Mouse (Mus musculus) embryonic fibroblast, embryonic 13.5 days (primary cell): Measurements from ENCODE around the gene Fbxw4.

Source experiments
- CTCF ChIP-seq: IDR thresholded peaks from 2 replicates; pipeline ENCODE4 v1.5.1; 2011; ENCODE audit warnings: mild to moderate bottlenecking, control low read depth, low read length, moderate library complexity, borderline replicate concordance; ENCODE audit not compliant: insufficient read depth
- POLR2A ChIP-seq: IDR thresholded peaks from 2 replicates; pipeline ENCODE4 v1.6.1; 2011; ENCODE audit warnings: low read depth, mild to moderate bottlenecking, control low read depth, low read length, moderate library complexity

DNA sequence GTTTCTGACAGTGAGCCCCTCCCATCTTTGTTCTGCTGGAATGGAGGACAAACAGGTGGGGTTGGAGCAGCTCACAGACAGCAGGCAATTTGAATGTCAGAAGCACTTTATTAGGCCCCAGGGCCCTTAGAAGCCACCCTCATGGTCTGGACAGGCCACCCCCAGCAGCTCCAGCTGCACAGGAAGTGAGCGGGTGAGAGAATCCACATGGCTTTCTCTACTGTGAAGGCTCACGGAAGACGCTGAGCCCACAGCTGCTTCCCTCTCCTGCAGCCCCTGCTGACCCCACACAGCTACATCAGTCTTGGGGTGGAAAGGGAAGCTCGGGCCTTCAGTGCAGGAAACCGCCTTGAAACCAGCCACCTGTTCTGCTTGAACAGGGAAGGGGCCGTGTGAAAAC is 107.9 kb downstream of the Fbxw4 start:
- TF ChIP-seq CTCF: no peak
- no peak for TF ChIP-seq POLR2A
